Mouse (Mus musculus) yolk sac, embryonic 10.5 days (tissue): Measurements from ENCODE around the gene Prc1.

Source experiments
- DNase-seq: peaks from one replicate; pipeline ENCODE4 v3.0.0-alpha.2; 2017; ENCODE audit warnings: low spot score

The Prc1 gene

GRCm38 (mm10) chr7:80336932-80337331, 42.7 kb downstream of the Prc1 start:
- DNase-seq = no peak

DNA sequence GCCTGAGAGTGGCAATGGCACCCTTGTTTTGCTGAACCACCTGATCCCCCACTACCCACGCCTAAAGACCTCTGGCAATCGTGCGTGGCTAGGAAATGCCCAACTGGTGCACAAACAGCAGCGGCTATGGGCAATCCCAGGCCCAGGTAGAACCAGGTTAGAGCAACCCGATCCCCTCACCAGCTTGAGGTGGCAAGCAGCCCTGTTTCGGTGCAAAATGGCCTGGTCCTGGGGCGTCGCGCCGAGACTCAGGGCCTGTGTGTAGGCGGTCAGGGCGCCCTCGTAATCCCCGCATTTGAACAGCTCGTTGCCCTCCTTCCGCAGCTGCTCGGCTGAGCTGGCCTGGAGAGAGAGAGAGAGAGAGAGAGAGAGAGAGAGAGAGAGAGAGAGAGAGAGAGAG, 45.1 kb downstream of the Prc1 start:
- DNase-seq = peak; percentile 19

- peak; percentile 98 for DNase-seq
These were observed 45.8 kb downstream of the Prc1 start for GRCm38 (mm10) chr7:80339793-80340628.

GRCm38 (mm10) chr7:80340793-80341192, 46.5 kb downstream of the Prc1 start, which contains the start of gene Unc45a:
Gene Unc45a (minus strand): TSS chr7:80341005.
- DNase-seq = peak; percentile 68

DNA sequence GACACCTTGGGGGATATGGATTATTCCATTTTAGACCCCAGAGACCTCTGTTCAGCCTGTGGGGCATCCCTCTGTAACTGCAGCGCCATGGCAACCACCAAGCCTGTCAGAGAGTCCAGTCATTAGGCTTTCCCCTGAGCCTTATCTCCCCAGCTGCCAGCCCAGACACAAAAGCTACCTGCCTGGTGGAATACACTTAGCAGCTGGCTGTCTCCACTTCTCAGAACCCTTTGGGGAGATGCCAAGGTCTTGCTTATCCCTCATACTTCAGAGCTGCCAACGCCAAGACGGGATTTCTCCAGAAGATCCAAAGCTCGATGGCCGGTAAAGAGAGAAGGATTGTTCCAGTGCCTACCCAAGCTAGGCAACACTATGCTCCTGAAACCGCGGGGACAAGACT, 47.5 kb downstream of the Prc1 start:
- DNase-seq = no peak

DNA sequence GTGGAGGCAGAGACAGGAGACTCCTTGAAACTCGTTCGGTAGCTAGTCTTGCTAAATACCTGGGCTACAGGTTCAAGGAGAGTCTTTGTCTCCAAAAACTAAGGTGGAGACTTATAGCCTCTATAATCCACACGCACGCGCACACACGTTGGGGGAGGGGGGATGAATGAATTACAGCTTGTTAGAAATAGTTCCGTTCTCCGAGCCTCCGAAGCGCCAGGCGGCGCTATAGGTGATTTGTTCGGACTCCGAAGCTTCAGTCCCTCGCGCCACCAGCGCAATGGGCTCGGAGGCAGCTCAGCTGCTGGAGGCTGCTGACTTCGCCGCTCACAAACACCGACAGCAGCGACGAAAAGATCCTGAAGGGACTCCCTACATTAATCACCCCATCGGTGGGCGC, 48.6 kb downstream of the Prc1 start, which contains the start of gene Hddc3:
TSS of gene Hddc3 (plus strand) at position 247 of the 400 bp plus-strand sequence.
- peak; percentile 88 for DNase-seq

DNA sequence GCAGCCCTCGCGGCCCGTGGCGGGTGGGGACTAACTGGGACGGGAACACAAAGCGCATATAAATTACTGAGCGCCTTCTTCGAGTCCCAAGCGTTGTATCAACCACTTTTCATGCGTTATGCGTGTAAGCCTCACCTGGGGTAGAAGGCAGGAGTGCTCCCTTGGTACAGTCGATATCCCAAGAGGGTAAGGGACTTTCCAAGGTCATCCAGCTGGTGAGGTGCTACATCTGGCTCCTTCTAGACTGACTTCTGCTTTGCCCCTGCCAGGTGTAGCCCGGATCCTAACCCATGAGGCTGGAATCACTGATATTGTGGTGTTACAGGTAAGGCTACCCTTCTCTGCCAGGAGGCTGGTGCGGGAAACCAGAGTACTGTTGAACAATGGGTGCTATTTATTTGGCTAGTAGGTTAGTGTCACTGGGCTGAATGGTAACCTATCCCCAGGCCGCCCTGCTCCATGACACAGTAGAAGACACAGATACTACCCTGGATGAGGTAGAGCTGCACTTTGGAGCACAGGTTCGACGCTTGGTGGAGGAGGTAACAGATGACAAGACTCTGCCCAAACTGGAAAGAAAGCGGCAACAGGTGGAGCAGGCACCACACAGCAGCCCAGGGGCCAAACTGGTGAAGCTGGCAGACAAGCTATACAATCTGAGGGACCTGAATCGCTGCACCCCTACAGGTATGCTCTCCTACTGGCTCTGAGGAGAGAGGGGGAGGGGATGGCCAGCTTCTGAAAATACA, 49.2 kb downstream of the Prc1 start:
- DNase-seq = no peak

- DNase-seq = no peak
These were observed 51.9 kb downstream of the Prc1 start for GRCm38 (mm10) chr7:80346173-80346572.

DNA sequence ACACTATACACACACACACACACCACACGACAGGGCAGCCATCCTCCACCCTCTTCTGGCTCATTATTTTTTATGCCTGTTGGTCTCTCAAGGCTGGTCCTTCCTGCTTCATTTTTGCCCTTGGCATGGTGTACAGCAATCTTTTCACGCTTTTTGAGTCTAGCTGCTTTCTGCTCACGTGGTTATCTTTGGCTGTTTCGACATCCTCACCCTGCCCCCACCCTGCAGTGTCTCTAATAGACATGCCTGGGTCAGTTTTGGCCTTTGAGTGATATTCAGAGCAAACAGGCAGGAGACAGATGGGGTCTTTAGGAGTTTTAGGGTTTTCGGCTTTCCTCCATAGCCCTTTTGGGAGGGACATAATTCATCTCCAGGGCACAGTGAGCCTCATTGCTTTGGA, 52.6 kb downstream of the Prc1 start:
- no peak for DNase-seq

DNA sequence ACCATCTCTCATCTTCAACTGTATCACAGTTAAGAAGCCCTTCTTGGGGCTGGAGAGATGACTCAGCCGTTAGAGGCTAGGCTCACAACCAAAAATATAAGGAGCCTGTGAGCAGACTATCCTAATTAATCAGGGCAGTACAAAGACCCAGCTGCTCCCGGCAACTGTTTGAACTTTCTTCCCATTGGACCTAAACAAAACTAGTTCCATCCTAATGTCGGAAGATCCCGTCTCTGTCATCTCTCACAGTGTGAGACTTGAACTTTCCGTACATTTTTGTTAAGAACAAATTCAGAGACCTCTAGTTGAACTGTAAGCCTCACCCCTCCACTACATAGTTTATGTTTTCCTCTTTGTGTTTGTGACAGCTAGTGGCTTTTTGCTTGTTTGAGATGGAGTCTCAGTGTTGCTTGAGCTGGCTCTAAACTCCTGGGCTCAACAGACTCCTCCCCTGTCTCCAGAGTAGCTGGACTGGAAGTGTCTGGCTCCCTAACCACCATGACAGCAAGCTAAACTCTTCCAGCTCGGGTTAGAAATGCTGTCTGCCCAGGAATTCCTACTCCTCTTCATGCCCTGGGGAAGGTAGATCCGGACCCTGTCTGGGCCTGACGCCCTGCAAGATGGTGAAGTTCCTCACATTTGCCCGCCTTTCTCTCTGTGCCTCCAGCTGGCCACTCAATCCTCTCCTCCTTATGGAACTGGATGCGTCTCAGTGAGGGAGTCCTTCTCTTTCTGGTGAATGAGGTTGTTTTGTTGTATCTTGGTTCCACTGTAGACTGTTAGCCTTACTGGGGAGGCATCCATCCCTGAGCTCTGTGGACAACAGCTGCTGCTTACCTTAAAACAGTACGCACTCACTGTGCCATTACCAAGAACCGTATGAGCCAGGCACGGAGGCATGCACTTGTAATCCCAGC, 53.7 kb downstream of the Prc1 start:
- DNase-seq = no peak

GRCm38 (mm10) chr7:80350808-80351207, 56.6 kb downstream of the Prc1 start:
- no peak for DNase-seq

DNA sequence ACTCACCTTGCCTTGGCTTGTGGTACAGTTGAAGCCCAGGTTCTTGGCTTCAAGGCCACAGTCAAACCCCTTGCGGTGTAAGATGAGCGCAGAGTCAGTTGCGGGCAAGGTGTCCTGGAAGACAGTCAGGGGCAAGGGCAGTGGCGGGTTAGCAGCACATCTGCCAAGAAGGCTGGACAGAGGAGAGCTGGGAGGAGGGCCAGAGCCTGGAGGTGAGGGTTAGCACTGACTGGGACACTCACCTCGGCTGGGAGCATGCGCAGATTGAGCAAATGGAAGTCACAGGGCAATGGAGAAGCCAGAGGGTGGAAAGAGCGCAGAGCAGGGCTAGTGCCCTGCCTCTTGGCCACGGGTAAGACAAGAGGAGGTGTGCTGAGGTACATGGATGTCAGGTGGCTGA, 58.7 kb downstream of the Prc1 start:
- no peak for DNase-seq

- no peak for DNase-seq
These were observed 62.1 kb downstream of the Prc1 start for GRCm38 (mm10) chr7:80356351-80356750.

DNA sequence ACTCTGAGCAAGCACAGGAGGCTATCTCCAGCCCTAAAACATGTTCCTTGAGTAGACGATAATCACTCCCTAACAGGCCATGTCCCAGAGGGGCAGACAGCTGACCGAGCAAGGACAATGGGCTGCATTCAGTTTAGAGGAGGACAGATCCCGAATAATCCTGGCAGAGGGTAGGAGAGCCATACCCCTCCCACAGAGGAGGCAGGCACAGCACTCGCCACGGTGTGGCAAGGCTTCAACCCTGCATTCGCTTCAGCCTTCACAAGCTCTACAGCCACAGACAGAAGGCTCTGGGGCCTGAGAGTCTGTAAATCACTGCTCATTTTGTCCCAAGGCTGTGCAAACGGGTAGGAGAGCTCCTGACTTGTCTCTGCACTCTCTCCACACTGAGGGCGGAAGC, 62.9 kb downstream of the Prc1 start:
- DNase-seq = no peak

DNA sequence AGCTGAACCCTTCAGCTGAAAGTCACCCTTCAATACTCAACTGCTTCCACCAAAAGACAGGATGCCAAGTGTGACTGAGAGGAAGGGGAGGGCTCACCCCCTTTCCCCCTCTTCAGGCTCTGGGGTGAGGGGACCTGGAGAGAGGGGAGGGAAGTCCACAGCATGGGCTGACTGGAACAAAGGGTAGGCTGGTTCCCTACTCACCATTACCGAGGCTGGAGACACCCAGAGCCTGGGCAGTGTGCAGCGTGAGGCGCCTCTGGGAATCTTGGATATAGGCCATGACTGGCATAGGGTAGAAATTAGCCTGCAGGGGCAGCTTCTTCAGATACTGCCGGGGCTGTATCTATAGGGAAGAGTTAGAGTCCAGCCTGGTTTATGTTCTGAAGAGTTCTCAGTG, 63.8 kb downstream of the Prc1 start:
- DNase-seq = no peak

GRCm38 (mm10) chr7:80360435-80360834, 66.2 kb downstream of the Prc1 start:
- no peak for DNase-seq

GRCm38 (mm10) chr7:80365759-80366158, 71.5 kb downstream of the Prc1 start:
- no peak for DNase-seq
